In the genomic region with DNA sequence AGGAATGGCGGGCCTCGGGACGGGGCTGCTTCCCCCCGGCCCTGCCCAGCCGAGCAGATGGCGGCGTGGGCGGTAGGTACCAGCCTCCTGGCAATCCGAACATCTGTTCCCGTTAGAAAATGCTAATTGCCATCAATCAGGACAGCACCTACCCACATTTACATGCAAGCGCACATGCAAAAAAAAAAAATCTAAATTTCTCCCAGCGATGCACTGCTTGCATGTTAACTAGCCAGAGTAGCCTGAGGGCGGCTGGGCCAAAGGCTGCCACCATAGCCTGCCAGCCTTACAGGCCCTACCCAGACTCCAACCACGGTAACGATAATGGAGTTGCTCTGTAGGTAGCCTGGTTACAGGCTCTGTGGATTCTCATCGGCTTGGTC, we compare ENCODE assay signal across 9 mouse cellular contexts.
A peak's percentile ranks its signal among the peaks of the same experiment; 100 is the strongest.
DNase-seq lines count a peak whose midpoint lies in the region; ATAC-seq and TF ChIP-seq lines count a peak whose summit lies in the region.
"Had no signal": no experiment of that assay in that cellular context is flagged by ENCODE, and none has a peak within 500 bp of the region (broad histone marks: within the 10 kb centered on the region; RNA-seq: fewer than 3 reads in every experiment).

No protein-coding gene starts in this region.

- peak overlapping the region; percentile 96 for H3K27ac ChIP-seq in forebrain, postnatal 0 days (ENCODE audit: low read depth, low read length)
- peak overlapping the region; percentile 96 for H3K27ac ChIP-seq in neural tube, embryonic 14.5 days (ENCODE audit: low read depth, low read length)
- H3K27ac ChIP-seq in liver, postnatal 0 days (ENCODE audit: low read depth): no peak overlapping the region
- H3K27ac ChIP-seq in stomach, postnatal 0 days (replicated peaks): no peak overlapping the region

- H3K4me2 ChIP-seq in forebrain, postnatal 0 days (ENCODE audit: low read depth): peak overlapping the region; percentile 21; the same call in 1 of the 2 replicates
- H3K4me2 ChIP-seq in neural tube, embryonic 14.5 days (ENCODE audit: low read depth, low read length): 0 out of 2 replicates have a peak overlapping the region, but pooled peaks have one; percentile 23
- H3K4me2 ChIP-seq in liver, postnatal 0 days (ENCODE audit: low read depth, low read length): no peak overlapping the region
- no peak overlapping the region for H3K4me2 ChIP-seq in stomach, postnatal 0 days (replicated peaks; ENCODE audit: low read depth)

- H3K9ac ChIP-seq in forebrain, postnatal 0 days: peak overlapping the region; percentile 51
- H3K9ac ChIP-seq in neural tube, embryonic 14.5 days (replicated peaks; ENCODE audit: low read depth, low read length): no peak overlapping the region
- no peak overlapping the region for H3K9ac ChIP-seq in liver, postnatal 0 days (replicated peaks)
- H3K9ac ChIP-seq in stomach, postnatal 0 days (ENCODE audit: low read length): no peak overlapping the region

- H3K4me3 ChIP-seq in forebrain, postnatal 0 days (ENCODE audit: low read depth, low read length): no peak overlapping the region
- no peak overlapping the region for H3K4me3 ChIP-seq in neural tube, embryonic 14.5 days (ENCODE audit: low read depth, low read length)
- no peak overlapping the region for H3K4me3 ChIP-seq in liver, postnatal 0 days (ENCODE audit: low read depth, low read length)
- H3K4me3 ChIP-seq in stomach, postnatal 0 days (ENCODE audit: low read depth, low read length): no peak overlapping the region

- peak; percentile 79 for DNase-seq in cerebellum, adult 9-11 months
- DNase-seq in forebrain, postnatal 0 days: peak; percentile 79
- peak; percentile 62 to 69 for DNase-seq in layer of hippocampus, postnatal 25 days (ENCODE audit: extremely low spot score in 1 of 2, low spot score in 1 of 2)
- no peak for DNase-seq in gastrocnemius, postnatal 4 days (ENCODE audit: low spot score in 2 of 2)
- DNase-seq in liver, postnatal 0 days: no peak
- no peak for DNase-seq in stomach, postnatal 0 days (ENCODE audit: low spot score)
- DNase-seq: kidney, postnatal 14 days had no signal

- no peaks in the 10 kb centered on the region for H3K36me3 ChIP-seq in forebrain, postnatal 0 days (ENCODE audit: insufficient read depth)
- H3K36me3 ChIP-seq in neural tube, embryonic 14.5 days (ENCODE audit: control insufficient read depth, insufficient read depth, low read length): no peaks in the 10 kb centered on the region
- H3K36me3 ChIP-seq in liver, postnatal 0 days (replicated peaks; ENCODE audit: insufficient read depth, low read length): no peaks in the 10 kb centered on the region
- no peaks in the 10 kb centered on the region for H3K36me3 ChIP-seq in stomach, postnatal 0 days (ENCODE audit: control insufficient read depth, insufficient read depth, low read length)

- ATAC-seq in forebrain, postnatal 0 days: peak; percentile 67
- ATAC-seq in neural tube, embryonic 14.5 days (ENCODE audit: low read depth): peak; percentile 55
- ATAC-seq in erythroid progenitor cell, adult 5-6 weeks (replicated peaks; ENCODE audit: low FRiP score, poor library complexity, severe bottlenecking): no peak
- no peak for ATAC-seq in liver, postnatal 0 days
- ATAC-seq in stomach, postnatal 0 days (ENCODE audit: low FRiP score, low TSS enrichment): no peak

- WGBS in forebrain, postnatal 0 days: 17% methylated on average over 16 of the region's 16 CpGs
- WGBS in neural tube, embryonic 14.5 days: 20% methylated on average over 16 of the region's 16 CpGs
- 81% methylated on average over 16 of the region's 16 CpGs for WGBS in liver, postnatal 0 days (ENCODE audit: insufficient replicate concordance)
- 77% methylated on average over 16 of the region's 16 CpGs for WGBS in stomach, postnatal 0 days

- H3K4me1 ChIP-seq in forebrain, postnatal 0 days (ENCODE audit: insufficient read depth): peaks cover 40% of the 10 kb centered on the region
- H3K4me1 ChIP-seq in neural tube, embryonic 14.5 days (ENCODE audit: control insufficient read depth, insufficient read depth, low read length): peaks cover 45% of the 10 kb centered on the region
- H3K4me1 ChIP-seq in liver, postnatal 0 days (ENCODE audit: insufficient read depth): no peaks in the 10 kb centered on the region
- H3K4me1 ChIP-seq in stomach, postnatal 0 days (replicated peaks; ENCODE audit: control insufficient read depth, insufficient read depth): no peaks in the 10 kb centered on the region

- TF ChIP-seq CTCF in forebrain, postnatal 0 days (IDR thresholded peaks at IDR 0.05; ENCODE audit: low read depth): no peak
- no peak for TF ChIP-seq CTCF in liver, postnatal 0 days (IDR thresholded peaks at IDR 0.05; ENCODE audit: low read depth)
- TF ChIP-seq CTCF in stomach, postnatal 0 days (IDR thresholded peaks at IDR 0.05; ENCODE audit: low read depth): no peak

- no peak for TF ChIP-seq EP300 in liver, postnatal 0 days (IDR thresholded peaks at IDR 0.05; ENCODE audit: low read depth)
- no peak for TF ChIP-seq EP300 in stomach, postnatal 0 days (optimal IDR thresholded peaks at IDR 0.05)

- H3K27me3 ChIP-seq in forebrain, postnatal 0 days (ENCODE audit: insufficient read depth, low read length): no peaks in the 10 kb centered on the region
- no peaks in the 10 kb centered on the region for H3K27me3 ChIP-seq in neural tube, embryonic 14.5 days (ENCODE audit: control insufficient read depth, insufficient read depth, low read length)
- no peaks in the 10 kb centered on the region for H3K27me3 ChIP-seq in liver, postnatal 0 days (ENCODE audit: insufficient read depth, low read length)
- H3K27me3 ChIP-seq in stomach, postnatal 0 days (ENCODE audit: control insufficient read depth, insufficient read depth, low read length): no peaks in the 10 kb centered on the region

- H3K9me3 ChIP-seq in forebrain, postnatal 0 days (ENCODE audit: low read length): no peaks in the 10 kb centered on the region
- H3K9me3 ChIP-seq in neural tube, embryonic 14.5 days (ENCODE audit: control insufficient read depth, low read length): no peaks in the 10 kb centered on the region
- H3K9me3 ChIP-seq in liver, postnatal 0 days (ENCODE audit: low read length): no peaks in the 10 kb centered on the region
- no peaks in the 10 kb centered on the region for H3K9me3 ChIP-seq in stomach, postnatal 0 days (ENCODE audit: control insufficient read depth, low read length)

Comparison
In these comparisons a context has a peak if more than half of its experiments do, and no peak if none do; other contexts are left out.
1. DNase-seq: peak in cerebellum, adult 9-11 months (single experiment), forebrain, postnatal 0 days (single experiment) and layer of hippocampus, postnatal 25 days (2 of 2); none in gastrocnemius, postnatal 4 days (0 of 2), liver, postnatal 0 days (single experiment) and stomach, postnatal 0 days (single experiment).
2. ATAC-seq: peak in forebrain, postnatal 0 days (single experiment) and neural tube, embryonic 14.5 days (single experiment); none in erythroid progenitor cell, adult 5-6 weeks (single experiment), liver, postnatal 0 days (single experiment) and stomach, postnatal 0 days (single experiment).
3. H3K27ac ChIP-seq: peak in forebrain, postnatal 0 days (single experiment) and neural tube, embryonic 14.5 days (single experiment); none in liver, postnatal 0 days (single experiment) and stomach, postnatal 0 days (single experiment).
4. H3K4me2 ChIP-seq: peak in forebrain, postnatal 0 days (single experiment) and neural tube, embryonic 14.5 days (single experiment); none in liver, postnatal 0 days (single experiment) and stomach, postnatal 0 days (single experiment).